Mouse (Mus musculus): ENCODE measurements around the gene Wscd2. TPM values are rescaled to one million over a fixed set of nuclear protein-coding genes. Genes with fewer than 3 reads are reported as not detected.

Wscd2 gene
- polyA plus RNA-seq, 1 experiment from 2014 or later, result 13.7 TPM

DNA sequence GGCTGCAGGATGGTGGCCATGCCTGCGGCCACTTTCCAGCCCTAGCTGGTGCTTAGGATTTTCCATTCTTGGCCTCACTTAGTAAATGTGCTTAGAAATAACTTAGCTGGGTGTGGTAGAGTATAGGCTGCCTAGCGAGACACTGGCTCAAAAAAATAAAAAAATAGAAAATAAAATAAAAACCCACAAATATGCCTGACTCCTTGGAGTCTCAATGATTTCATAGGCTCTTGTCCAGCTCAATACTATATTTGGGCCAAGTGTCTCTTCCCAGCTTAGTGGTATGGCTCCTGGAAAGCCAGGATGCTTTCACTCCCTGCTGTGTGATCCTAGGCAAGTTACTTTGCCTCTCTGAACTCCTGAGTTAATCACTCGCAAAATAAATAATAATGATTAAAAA, 139.1 kb downstream of the Wscd2 start:
- Histone ChIP-seq H3K9me3 (ENCODE audit: control insufficient read depth, low read length) (no peaks in the 10 kb centered on the region), H3K9ac (no peak overlapping the region), H3K27ac (no peak overlapping the region), H3K4me3 (replicated peaks; ENCODE audit: low read length) (no peak overlapping the region), H3K27me3 (ENCODE audit: control insufficient read depth, insufficient read depth, low read length) (no peaks in the 10 kb centered on the region), H3K36me3 (replicated peaks; ENCODE audit: control insufficient read depth, insufficient read depth) (no peaks in the 10 kb centered on the region), H3K4me2 (replicated peaks) (no peak overlapping the region), H3K4me1 (replicated peaks; ENCODE audit: control insufficient read depth, insufficient read depth, low read length) (no peaks in the 10 kb centered on the region)
- WGBS, result 84% methylated on average over 3 of the region's 3 CpGs
- no peak for DNase-seq (ENCODE audit: low spot score)
- ATAC-seq (ENCODE audit: low FRiP score), result no peak

DNA sequence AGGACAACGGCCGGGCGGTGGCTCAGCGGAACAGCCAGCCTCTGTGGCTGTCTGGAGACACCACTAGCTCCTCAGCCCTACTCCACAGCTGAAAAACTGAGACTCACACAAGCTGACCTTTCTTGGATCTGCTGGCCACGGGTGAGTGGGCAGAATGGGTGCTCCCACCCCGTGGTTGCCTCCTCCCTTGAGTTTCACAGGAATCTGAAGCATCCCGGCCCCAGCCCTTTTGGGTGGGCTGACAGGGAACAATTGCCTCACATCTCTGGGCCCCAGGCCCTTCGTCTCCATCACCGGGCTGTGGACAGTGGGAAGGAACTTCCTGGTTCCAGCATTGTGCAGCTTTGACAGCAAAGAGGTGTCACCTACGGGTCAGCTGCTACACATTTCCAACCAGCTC, 140.0 kb downstream of the Wscd2 start:
- no peak for DNase-seq (ENCODE audit: low spot score)
- 64% methylated on average over 10 of the region's 10 CpGs for WGBS
- H3K4me3 ChIP-seq (replicated peaks; ENCODE audit: low read length), result no peak overlapping the region
- H3K27me3 ChIP-seq (ENCODE audit: control insufficient read depth, insufficient read depth, low read length), result no peaks in the 10 kb centered on the region
- ATAC-seq (ENCODE audit: low FRiP score), result no peak
- no peaks in the 10 kb centered on the region for H3K9me3 ChIP-seq (ENCODE audit: control insufficient read depth, low read length)
- no peak overlapping the region for H3K4me2 ChIP-seq (replicated peaks)
- H3K36me3 ChIP-seq (replicated peaks; ENCODE audit: control insufficient read depth, insufficient read depth), result no peaks in the 10 kb centered on the region
- no peaks in the 10 kb centered on the region for H3K4me1 ChIP-seq (replicated peaks; ENCODE audit: control insufficient read depth, insufficient read depth, low read length)
- no peak overlapping the region for H3K27ac ChIP-seq
- H3K9ac ChIP-seq, result no peak overlapping the region

DNA sequence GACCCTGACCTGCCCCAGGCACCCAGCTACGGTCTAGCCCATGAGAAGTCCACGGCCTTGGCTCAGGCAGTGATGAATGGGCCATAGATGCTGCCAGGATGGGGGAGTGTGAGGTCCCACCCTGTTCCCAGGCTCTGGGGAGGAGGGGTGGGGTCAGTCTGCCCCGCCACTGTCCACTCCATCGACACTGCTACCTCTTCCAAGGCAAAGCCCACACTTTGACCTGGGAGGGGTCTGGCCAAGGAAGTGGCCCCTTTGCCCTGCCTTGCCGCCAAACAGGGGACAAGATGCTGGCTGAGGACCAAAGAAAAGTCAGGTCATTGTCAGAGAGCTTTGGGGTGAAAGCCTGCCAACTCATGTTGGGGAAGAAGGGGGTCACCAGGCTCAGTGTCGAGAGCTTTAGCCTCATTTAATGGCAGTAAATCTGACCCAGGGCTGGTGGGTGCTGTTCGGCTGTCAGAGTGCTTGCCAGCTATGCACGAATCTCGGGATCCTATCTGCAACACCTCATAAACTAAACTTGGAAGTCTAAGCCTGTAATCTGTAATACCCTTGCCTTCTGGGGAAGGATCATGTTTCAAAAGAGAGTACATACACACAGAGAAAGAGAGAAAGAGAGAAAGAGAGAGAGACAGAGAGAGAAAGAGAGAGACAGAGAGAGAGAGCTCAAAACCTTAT, 143.0 kb downstream of the Wscd2 start:
- H3K4me1 ChIP-seq (replicated peaks; ENCODE audit: control insufficient read depth, insufficient read depth, low read length), result no peaks in the 10 kb centered on the region
- no peak overlapping the region for H3K4me2 ChIP-seq (replicated peaks)
- no peaks in the 10 kb centered on the region for H3K36me3 ChIP-seq (replicated peaks; ENCODE audit: control insufficient read depth, insufficient read depth)
- H3K27me3 ChIP-seq (ENCODE audit: control insufficient read depth, insufficient read depth, low read length), result no peaks in the 10 kb centered on the region
- no peak overlapping the region for H3K9ac ChIP-seq
- no peaks in the 10 kb centered on the region for H3K9me3 ChIP-seq (ENCODE audit: control insufficient read depth, low read length)
- 72% methylated on average over 9 of the region's 9 CpGs for WGBS
- no peak for DNase-seq (ENCODE audit: low spot score)
- no peak for ATAC-seq (ENCODE audit: low FRiP score)
- H3K4me3 ChIP-seq (replicated peaks; ENCODE audit: low read length), result no peak overlapping the region
- no peak overlapping the region for H3K27ac ChIP-seq

DNA sequence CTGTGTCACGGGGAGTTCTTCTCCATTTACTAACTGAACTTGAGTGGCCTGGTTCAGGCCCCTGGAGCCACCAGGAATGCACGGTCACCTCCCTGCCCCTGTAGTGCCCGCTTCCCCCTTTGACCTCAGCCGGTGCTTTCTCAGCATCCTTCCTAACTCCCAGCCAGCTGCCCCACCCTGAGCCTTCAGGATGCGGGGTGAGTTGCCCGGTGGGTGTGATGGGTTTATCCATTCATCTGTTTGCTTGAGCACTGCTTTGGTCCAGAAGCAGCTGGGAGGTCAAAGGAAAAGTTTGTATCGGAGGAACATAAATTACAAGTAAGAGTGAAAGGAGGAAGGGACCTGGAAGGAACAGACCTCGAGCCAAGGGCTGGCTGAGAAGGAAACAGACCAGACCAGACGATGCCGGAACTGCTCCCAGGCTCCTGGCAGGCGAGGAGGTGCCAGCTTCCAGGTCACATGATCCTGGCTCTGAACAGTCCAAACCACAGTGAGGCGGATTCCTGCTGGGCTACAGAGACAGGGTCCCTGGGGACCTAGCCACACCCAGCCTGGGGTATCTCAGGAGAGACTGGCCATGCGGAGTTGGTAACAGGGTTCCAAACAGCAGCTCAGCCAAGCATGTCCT, 144.0 kb downstream of the Wscd2 start:
- H3K4me3 ChIP-seq (replicated peaks; ENCODE audit: low read length), result no peak overlapping the region
- no peak overlapping the region for H3K27ac ChIP-seq
- DNase-seq (ENCODE audit: low spot score) (no peak), ATAC-seq (ENCODE audit: low FRiP score) (peak; percentile 8; the same call in 1 of the 2 replicates)
- H3K9ac ChIP-seq, result no peak overlapping the region
- WGBS, result 59% methylated on average over 13 of the region's 13 CpGs
- no peaks in the 10 kb centered on the region for H3K9me3 ChIP-seq (ENCODE audit: control insufficient read depth, low read length)
- no peaks in the 10 kb centered on the region for H3K36me3 ChIP-seq (replicated peaks; ENCODE audit: control insufficient read depth, insufficient read depth)
- no peaks in the 10 kb centered on the region for H3K27me3 ChIP-seq (ENCODE audit: control insufficient read depth, insufficient read depth, low read length)
- H3K4me2 ChIP-seq (replicated peaks), result no peak overlapping the region
- no peaks in the 10 kb centered on the region for H3K4me1 ChIP-seq (replicated peaks; ENCODE audit: control insufficient read depth, insufficient read depth, low read length)

DNA sequence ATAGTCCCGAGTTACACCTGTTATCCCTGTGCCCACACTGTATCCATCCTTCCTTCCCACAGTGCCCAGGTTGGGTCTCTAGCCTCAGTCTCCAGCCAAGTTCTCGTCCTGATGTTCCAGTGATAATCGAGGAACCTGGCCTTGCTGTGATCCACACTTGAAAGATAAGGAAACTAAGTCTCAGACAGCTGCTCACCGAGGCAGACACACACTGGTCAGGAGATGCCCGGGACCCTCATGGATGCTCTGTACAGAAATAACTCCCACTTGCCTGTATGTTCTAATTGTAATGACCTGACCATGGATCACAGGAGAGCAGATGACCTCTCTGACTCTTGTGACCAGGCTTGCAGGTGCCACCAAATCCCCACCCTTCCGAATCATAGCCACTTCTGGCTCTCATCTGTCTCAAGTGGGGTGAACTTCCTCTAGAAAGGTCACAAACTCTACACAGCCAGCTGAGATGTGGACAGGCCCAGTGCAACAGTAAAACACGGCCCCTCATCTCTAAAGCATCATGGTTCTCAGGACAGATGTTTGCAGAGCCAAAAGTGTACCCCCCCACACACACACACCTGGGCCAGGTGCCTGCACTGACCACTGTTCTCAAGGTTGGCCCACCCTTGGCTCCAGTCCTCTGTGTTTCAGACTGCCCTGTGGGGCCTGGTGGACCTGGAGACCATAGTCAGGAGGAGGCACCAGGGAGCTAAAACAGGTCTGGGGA, 144.9 kb downstream of the Wscd2 start:
- H3K27me3 ChIP-seq (ENCODE audit: control insufficient read depth, insufficient read depth, low read length), result no peaks in the 10 kb centered on the region
- ATAC-seq (ENCODE audit: low FRiP score) (no peak), DNase-seq (ENCODE audit: low spot score) (no peak)
- H3K4me2 ChIP-seq (replicated peaks), result no peak overlapping the region
- 88% methylated on average over 7 of the region's 7 CpGs for WGBS
- H3K4me3 ChIP-seq (replicated peaks; ENCODE audit: low read length), result no peak overlapping the region
- no peak overlapping the region for H3K27ac ChIP-seq
- H3K36me3 ChIP-seq (replicated peaks; ENCODE audit: control insufficient read depth, insufficient read depth), result no peaks in the 10 kb centered on the region
- no peaks in the 10 kb centered on the region for H3K4me1 ChIP-seq (replicated peaks; ENCODE audit: control insufficient read depth, insufficient read depth, low read length)
- no peak overlapping the region for H3K9ac ChIP-seq
- no peaks in the 10 kb centered on the region for H3K9me3 ChIP-seq (ENCODE audit: control insufficient read depth, low read length)

DNA sequence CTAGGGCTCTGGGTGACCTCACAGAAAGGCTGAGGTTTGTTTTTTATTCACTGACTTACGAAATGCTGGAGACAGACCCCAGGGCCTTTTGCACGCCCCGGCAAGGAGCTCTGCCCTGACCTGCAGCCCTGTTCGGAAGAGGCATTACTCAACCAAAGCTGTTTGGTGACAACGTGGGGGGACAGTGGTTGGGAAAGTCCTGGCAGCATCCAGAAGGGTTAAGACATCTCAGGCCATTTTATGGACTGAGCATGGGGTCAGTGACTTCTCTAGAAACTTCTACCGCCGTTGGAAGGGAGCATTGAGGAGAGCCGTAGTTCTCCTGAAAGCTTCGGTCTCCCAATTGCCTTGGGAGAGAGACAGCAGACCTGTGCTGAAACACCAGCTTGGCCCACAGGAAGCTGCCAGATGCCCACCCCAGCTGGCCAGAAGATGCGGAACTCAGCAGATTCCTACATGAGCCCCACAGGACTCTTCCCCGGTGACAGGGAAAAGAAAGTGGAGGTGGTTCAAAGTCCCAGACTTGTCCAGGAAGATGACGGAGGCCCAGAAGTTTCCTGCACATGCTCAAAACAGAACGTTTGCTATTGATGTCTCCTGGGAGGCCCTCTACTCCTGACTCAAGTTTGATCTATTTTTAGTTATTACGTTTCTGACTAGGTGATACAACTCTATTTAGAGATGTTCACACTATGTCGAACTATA, 145.9 kb downstream of the Wscd2 start:
- Histone ChIP-seq H3K9ac (no peak overlapping the region), H3K27me3 (ENCODE audit: control insufficient read depth, insufficient read depth, low read length) (no peaks in the 10 kb centered on the region), H3K4me1 (replicated peaks; ENCODE audit: control insufficient read depth, insufficient read depth, low read length) (no peaks in the 10 kb centered on the region), H3K4me2 (replicated peaks) (no peak overlapping the region), H3K27ac (no peak overlapping the region), H3K4me3 (replicated peaks; ENCODE audit: low read length) (no peak overlapping the region), H3K36me3 (replicated peaks; ENCODE audit: control insufficient read depth, insufficient read depth) (no peaks in the 10 kb centered on the region), H3K9me3 (ENCODE audit: control insufficient read depth, low read length) (no peaks in the 10 kb centered on the region)
- WGBS, result 84% methylated on average over 15 of the region's 15 CpGs
- ATAC-seq (ENCODE audit: low FRiP score) (no peak), DNase-seq (ENCODE audit: low spot score) (no peak)

DNA sequence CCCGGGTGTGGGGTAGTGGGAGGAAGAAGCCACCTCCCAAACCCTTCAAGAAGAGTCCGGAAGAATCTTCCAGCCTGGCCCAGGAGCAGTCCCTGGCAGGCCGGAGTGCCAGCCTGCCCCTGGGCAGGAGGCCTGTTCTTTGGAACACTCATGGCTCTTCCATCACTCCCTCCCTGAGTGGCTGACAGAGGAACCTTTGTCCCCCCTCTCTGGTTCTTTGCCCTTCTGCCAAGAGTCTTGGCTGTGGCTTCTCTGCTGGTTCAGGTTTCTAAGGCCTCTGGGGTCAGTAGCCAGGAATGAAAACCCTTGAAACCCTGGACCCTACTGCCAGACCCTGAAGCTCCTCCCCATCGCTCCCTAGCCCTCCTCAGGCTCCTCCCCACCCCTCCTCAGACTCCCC, 147.5 kb downstream of the Wscd2 start:
- Histone ChIP-seq H3K4me2 (replicated peaks) (no peak overlapping the region), H3K27ac (no peak overlapping the region), H3K4me3 (replicated peaks; ENCODE audit: low read length) (no peak overlapping the region), H3K9ac (no peak overlapping the region), H3K36me3 (replicated peaks; ENCODE audit: control insufficient read depth, insufficient read depth) (no peaks in the 10 kb centered on the region), H3K4me1 (replicated peaks; ENCODE audit: control insufficient read depth, insufficient read depth, low read length) (no peaks in the 10 kb centered on the region), H3K27me3 (ENCODE audit: control insufficient read depth, insufficient read depth, low read length) (no peaks in the 10 kb centered on the region), H3K9me3 (ENCODE audit: control insufficient read depth, low read length) (no peaks in the 10 kb centered on the region)
- no peak for DNase-seq (ENCODE audit: low spot score)
- 78% methylated on average over 4 of the region's 4 CpGs for WGBS
- ATAC-seq (ENCODE audit: low FRiP score), result no peak

DNA sequence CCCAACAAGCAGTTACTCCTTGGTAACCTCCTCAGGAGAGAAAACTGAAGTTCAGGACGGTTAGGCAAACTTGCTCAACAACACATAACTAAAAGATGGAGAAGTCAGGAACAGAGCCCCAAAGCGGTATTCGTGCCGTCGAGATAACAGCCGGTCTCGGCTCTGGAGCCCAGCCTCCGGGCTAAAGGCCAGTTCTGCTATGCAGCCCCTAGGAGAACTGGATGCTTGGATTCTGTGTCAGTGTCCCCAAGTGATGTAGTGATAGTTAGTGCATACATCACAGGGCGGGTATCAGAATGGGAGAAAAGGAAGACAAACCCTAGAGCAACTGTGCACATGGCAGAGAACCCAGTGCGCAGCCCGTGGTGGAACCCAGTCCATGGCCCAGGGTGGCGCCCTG, 147.9 kb downstream of the Wscd2 start:
- Histone ChIP-seq H3K36me3 (replicated peaks; ENCODE audit: control insufficient read depth, insufficient read depth) (no peaks in the 10 kb centered on the region), H3K4me1 (replicated peaks; ENCODE audit: control insufficient read depth, insufficient read depth, low read length) (peaks cover 3% of the 10 kb centered on the region; the same call in 1 of the 2 replicates), H3K9me3 (ENCODE audit: control insufficient read depth, low read length) (no peaks in the 10 kb centered on the region), H3K4me3 (replicated peaks; ENCODE audit: low read length) (no peak overlapping the region), H3K9ac (no peak overlapping the region), H3K4me2 (replicated peaks) (no peak overlapping the region), H3K27me3 (ENCODE audit: control insufficient read depth, insufficient read depth, low read length) (no peaks in the 10 kb centered on the region), H3K27ac (no peak overlapping the region)
- WGBS, result 90% methylated on average over 12 of the region's 12 CpGs
- DNase-seq (ENCODE audit: low spot score) (no peak), ATAC-seq (ENCODE audit: low FRiP score) (no peak)

DNA sequence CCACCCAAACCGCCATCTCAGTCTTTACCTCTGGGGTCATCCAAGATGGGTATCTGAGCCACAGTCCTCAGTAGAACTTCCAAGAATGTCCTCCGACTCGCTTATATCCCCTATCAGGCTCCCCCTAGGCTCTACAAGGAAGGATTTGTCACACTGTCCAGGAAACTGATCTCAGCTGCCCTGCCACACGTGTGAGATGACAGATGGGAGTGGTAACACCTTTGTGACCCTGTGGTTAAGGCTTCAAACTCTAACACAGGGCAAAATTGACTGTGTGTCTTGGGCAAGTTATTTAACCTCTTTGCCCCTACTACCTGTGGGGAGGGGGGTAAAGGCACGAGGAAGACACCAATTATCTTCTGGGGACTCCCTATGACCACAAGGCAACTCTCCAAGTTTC, 149.0 kb downstream of the Wscd2 start:
- Histone ChIP-seq H3K27me3 (ENCODE audit: control insufficient read depth, insufficient read depth, low read length) (no peaks in the 10 kb centered on the region), H3K4me3 (replicated peaks; ENCODE audit: low read length) (no peak overlapping the region), H3K27ac (no peak overlapping the region), H3K36me3 (replicated peaks; ENCODE audit: control insufficient read depth, insufficient read depth) (no peaks in the 10 kb centered on the region), H3K4me2 (replicated peaks) (no peak overlapping the region), H3K9ac (no peak overlapping the region), H3K9me3 (ENCODE audit: control insufficient read depth, low read length) (no peaks in the 10 kb centered on the region), H3K4me1 (replicated peaks; ENCODE audit: control insufficient read depth, insufficient read depth, low read length) (peaks cover 5% of the 10 kb centered on the region; the same call in 1 of the 2 replicates)
- ATAC-seq (ENCODE audit: low FRiP score), result no peak
- 72% methylated on average over 5 of the region's 5 CpGs for WGBS
- DNase-seq (ENCODE audit: low spot score), result no peak

All from hindbrain, embryonic 14.5 days (tissue).